Mouse (Mus musculus) thymus, adult 2 months (tissue): ENCODE measurements at regions not wholly inside any gene's neighbourhood (a gene's known extent, or its start where the extent isn't known, plus 50 kb on each side); places are given as distances from the start of the nearest gene placed in this dataset.

Experiments used
- CTCF ChIP-seq: fragments of 200-500 bp; IDR thresholded peaks from 2 replicates; pipeline ENCODE4 v1.5.1; 2012; ENCODE audit warnings: mild to moderate bottlenecking, control low read depth, low read length, moderate library complexity, borderline replicate concordance; ENCODE audit not compliant: control insufficient read depth, poor library complexity, insufficient read depth; ENCODE audit errors: extremely low read depth
- POLR2A ChIP-seq: fragments of 200-500 bp; IDR thresholded peaks from 2 replicates; pipeline ENCODE4 v1.6.1; 2012; ENCODE audit warnings: mild to moderate bottlenecking, low read length, control low read depth, moderate library complexity; ENCODE audit not compliant: control insufficient read depth, poor library complexity, insufficient read depth; ENCODE audit errors: extremely low read depth

GRCm38 (mm10) chr4:131489056-131489455, 349.0 kb downstream of the Ptpru start:
- TF ChIP-seq POLR2A = no peak
- no peak for TF ChIP-seq CTCF
